Mouse (Mus musculus) A20 (cell line): ENCODE results near the gene Hsf5.

Source experiments
- DNase-seq: peaks from one replicate; pipeline ENCODE4 v3.0.0-alpha.2; 2011; ENCODE audit warnings: low read depth, low spot score

Gene Hsf5

DNA sequence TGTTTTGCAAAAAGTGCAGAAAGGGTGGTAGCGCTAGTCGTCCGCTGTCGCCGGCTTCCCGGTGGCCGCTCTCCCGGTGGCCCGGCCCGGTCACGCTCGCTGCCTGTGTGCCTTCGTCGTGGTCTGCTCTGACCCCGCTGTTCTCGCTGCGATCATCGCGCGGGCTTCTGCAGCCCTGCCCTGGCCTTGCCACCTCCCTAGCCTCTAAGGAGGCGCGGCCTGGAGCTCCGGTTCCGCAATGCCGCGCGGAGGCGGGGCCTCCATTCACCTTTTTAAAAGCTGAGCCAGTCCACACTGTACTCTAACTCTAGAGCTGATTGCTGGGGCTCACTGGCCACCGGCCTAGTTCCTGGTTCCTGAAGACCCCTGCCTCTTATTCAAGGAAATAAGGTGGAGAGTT, 22.2 kb downstream of the Hsf5 start:
- DNase-seq = no peak

DNA sequence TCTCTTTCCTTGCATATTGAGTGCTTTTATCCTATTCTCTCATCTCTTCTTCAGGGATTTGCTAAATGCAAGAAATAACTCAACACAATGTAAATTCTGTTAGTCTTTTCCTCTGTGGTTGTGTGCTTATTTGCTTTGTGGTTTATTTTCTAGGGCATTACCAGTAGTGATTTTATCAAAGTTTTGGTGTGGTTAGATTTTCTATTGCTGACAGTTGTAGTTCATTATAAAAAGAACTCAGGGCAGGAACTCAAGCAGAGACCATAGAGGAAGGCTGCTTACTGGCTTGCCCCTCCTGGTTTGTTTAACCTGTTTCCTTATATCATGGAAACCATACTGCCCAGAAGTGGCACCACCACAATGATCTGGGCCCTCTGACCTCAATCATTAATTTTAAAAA, 25.9 kb downstream of the Hsf5 start:
- DNase-seq = no peak

DNA sequence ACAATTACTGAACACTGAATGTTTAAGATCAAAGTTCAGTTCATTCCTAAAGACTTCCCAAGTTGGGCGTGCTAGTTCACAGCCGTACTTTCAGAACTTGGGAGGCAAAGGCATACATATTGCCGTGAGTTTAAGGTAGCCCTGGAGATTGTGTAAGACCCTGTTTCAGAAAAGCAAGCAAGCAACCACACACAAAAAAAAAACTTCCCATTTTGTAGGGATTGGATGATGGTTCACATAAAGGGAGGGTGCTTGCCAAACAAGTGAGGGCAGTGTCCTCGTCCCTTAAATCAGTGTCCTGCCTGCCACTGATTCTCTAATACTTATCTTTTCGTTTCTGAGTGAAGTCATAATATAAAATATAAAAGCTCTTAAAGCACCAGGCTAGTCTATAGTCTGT, 37.7 kb downstream of the Hsf5 start:
- no peak for DNase-seq

DNA sequence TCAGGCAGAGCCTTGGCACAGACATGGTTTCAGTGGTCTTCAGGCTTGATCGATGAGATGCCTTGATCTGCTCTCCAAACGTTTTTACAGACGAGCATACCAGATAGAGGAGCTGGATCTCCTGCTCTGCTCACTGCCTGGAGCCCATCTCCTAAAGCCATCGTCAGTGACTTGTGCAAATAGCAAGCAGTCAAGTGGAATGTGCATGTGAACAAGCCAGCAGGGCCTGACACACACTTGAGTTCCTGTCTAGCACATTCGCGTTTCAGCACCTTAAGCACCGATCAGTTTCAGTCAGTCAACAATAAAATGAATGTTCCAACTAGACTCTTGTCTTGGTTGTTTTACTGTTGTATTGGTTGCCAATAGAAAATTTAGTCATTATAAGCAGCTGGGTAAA, 42.3 kb downstream of the Hsf5 start:
- no peak for DNase-seq

DNA sequence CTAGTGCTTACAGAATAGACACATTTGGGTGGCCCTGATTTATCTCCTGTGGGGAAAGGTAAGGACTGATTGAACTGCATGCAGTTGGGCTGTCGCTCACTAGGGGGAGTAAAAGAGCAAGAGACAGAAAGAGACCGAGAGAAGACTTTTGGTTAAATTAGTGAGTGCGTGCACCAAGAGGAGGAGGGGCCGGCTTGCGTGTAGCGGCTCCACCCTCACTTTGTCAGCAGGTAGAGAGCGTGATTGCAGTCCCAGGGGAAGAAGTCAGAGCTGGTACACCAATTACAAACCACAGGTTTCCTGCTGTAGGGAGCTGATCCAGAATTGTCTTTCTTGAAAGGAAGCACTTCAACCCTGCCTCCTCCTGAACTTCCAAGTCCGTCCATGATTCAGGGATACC, 45.4 kb downstream of the Hsf5 start, which contains the start of gene Rnf43:
Rnf43 (plus strand) TSS at position 316 of the 400 bp plus-strand sequence.
- peak; percentile 96 for DNase-seq

DNA sequence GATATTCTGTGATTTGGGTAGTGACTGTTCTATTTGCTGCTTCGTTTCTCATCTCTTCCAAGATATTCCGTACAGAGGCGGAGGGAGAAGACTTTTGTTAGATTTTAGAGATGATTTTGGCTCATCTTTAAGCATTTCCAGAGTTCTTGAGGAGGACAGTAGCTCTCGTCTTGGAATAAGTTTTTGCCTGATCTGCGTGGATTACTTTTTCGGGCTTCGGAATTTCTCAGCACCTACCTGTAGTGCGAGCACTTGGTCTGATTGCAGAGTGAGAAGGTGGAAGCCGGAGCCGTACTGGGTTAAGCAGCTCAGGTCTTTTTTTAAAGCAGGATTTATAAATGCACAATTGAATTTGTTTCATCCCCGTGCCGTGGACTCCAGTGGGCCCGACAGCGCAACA, 45.9 kb downstream of the Hsf5 start:
- no peak for DNase-seq

DNA sequence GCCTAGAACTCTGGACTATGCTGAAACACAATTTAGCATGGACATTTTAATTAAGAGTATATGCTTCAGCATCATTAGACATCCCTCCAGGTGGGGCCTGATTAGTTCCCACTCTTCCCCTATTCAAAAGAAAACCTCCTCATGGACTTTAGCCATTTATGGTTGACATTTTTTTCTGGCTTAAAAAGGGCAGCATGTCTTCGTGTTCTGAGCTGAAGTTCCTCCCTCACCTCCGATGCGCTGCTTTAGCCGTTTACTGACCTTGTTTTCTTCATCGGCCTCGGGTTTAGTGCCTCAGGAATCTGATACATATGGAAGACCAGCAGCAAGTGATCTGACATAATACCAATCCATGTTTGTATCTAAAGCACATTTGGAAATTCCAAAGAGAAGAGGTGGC, 47.0 kb downstream of the Hsf5 start:
- no peak for DNase-seq

DNA sequence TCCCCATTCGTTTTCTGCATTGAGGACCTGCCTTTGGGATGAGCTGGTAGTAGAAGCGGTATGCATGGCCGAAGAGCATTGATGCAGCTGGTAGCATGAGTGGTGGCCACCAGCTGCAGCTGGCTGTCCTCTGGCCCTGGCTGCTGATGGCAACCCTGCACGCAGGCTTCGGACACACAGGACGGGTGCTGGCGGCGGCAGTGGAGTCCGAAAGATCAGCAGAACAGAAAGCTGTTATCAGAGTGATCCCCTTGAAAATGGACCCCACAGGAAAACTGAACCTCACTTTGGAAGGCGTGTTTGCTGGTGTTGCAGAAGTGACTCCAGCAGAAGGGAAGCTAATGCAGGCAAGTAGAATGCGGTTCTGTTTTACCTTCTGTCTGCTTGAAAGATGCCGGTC, 47.6 kb downstream of the Hsf5 start:
- peak; percentile 87 for DNase-seq

DNA sequence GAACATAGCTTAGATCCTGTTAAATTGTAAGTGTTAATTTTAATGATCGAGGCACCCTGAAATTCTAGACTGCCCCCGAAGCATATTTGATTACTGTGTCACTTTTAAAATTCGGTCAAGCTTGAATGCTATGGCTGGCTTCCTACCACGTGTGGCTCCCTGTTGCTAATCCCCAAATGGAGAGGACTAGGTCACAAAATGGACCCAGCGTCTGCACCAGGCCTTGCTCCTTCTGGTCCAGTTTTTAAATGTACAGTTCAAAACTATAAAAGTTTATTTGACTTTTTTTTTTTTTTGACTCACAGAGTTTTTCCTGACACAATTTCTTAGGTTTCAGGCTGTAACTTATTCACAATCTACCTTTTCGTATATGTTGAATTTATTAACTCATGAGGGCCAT, 48.3 kb downstream of the Hsf5 start:
- peak; percentile 86 for DNase-seq

DNA sequence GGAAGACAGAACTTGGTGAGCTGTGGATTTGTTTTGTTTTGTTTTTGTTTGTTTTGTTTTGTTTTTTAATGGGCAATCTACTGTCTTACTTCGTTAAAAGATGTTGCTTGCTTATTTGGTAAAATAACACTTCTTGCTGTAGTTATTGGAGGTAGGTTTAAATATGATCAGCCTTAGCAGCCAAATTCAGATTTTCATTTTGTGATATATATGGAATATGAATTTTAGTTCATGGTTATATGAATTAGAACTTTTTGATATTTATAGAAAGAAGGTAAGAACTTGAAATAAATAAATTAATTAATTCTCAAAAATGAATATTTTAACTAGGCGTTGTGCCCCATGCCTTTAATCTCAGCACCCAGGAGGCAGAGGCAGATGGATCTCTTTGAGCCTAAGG, 48.7 kb downstream of the Hsf5 start:
- no peak for DNase-seq

DNA sequence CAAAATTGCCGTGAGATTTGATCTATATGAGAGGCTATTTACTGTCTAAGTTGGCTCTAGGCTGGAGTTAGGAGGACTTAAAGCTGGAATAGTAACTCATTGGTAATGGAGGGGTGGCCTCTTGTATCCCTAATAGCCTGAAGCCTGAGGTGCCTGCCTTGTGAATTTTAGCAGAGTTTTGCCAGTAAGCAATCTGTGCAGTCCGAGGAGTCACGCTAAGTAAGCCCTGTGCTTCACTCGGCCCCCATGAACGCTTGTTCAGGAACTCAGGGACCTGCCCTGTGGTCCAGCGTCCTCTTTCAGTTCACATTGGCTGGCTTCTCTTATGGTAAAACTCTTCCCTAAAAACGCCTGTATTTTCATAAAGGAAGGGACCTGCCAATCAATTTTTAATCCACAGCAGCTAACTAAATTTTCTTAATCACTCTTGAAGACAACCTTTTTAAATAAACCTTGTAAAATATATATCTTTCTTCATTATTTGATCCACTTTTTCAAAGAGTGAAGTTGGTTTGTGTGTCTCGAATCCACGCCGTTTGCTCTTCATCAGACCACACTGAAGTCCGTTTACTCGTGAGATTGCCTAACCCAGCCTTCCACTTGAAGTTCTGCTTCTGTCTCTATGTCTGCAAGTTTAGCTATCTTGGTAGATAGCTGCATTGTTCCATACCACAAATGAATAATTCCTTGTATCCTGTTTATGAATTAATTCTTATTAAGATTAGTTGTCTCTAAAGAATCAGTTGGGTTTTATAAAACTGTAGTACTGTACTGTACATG, 49.5 kb downstream of the Hsf5 start:
- DNase-seq = peak; percentile 77

DNA sequence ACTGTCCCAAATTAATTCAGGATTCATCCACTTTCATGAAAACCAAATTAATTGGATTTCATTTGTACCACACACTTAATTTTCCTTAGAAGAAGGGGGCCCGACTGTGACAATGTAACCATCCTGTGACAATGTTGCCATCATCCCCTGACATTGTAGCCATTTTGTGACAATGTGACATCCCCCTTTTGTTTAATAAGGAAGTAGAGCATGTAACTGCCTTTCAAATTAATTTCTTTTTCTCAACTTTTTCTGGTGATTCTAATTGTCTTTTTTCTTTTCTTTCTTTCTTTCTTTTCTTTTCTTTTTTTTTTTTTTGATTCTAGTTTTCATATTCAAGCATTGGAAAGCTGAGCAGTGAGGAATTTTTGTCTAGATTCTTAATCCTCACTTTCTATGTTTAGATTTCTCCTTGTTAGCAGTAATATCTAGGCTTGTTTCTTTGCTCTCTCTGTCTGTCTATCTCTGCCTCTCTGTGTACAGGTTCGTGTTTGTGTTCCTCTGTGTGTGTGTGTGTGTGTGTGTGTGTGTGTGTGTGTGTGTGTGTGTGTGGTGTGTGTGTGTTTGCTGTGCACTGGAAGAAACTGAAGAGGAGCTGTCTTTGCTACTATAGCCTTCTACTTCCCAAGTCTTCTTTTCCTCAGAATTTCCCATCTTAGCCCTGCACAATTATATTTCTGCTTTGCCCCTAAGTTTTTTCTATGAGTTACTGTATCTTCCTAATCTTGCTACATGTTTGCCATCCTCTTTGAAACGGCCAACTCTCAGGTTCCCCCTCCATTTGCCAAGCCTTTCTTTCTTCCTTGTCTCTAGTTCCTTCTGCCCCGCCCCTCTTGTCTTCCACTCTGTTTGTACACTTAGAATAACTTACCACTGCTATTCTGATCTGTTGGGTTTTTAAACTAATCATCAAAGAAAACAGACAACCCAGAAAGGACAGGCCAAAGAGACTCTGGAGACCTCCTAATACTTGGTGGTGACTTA, 50.4 kb downstream of the Hsf5 start:
- peak; percentile 64 for DNase-seq

DNA sequence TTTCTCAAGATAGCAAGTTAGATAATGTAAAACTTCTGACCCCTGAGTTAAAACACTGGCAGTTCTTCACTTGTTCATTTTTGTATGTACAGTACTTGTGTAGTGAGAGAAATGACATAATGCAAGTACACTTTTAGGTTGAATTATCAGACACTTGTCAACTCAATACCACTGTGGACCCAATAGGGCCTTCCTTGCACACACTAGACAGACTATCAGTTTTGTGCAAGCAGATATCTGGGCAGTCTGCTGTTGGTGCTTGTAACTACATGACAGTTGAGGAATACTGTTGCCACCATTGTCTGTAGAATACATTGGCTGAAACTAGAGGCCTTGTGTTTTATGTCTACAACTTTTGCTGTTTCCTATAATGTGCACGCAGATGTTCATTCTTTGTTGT, 56.3 kb downstream of the Hsf5 start:
- no peak for DNase-seq

DNA sequence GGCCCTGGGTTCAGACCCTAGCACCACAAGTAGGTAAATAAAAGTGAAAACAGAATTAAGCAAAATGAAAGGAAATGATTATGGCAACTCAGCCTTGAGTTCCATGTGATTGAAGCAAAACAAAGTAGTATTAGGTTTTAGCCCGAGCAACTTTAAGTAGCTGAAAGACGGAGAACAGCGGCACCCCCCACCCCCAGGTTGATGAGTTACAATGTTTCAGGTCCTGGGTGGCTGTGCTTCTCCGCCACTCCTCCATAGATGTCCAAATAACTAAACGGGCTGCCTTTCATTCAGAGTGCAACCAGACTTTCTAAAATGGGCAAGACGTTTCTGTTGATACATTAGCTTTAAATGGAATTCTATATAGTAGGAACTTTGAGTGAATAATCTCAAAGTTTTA, 58.6 kb downstream of the Hsf5 start:
- no peak for DNase-seq

DNA sequence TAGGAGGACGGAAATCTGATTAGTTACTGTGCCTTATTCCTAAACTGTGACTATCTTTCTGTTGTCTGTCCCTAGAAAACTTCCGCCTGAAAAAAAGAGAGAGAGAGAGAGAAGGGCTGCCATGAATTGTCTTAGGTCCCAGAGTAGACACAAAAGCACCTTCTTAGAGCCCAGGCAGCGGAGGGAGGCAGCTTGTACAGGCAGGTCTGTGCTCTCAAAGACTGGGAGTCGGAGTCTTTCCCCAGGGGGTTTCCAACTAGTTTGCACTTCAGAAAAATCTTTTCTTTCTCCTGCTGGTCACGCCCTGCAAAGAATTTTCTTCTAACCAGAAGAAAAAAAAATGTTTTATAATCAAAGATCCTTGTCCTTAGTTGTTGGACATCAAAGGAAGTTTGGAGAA, 60.8 kb downstream of the Hsf5 start:
- DNase-seq = no peak

DNA sequence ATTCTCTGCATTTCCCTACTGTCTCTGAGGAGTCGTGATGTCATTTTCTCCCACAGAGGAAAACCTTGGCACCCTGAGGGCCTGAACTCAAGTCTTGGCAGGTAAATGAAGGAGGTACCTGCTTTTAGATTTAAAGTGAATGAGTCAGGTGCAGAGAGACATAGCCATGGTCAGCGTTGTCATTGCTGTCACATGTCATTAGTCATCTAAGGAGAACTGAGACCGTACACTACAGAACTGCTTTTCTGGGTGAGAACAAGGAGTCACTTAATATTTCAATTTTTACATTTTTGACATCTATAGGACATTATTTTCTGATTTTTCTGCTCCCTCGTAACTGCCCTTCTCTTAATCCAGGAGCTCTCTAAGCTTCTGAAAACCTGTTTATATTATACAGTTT, 61.6 kb downstream of the Hsf5 start:
- no peak for DNase-seq

DNA sequence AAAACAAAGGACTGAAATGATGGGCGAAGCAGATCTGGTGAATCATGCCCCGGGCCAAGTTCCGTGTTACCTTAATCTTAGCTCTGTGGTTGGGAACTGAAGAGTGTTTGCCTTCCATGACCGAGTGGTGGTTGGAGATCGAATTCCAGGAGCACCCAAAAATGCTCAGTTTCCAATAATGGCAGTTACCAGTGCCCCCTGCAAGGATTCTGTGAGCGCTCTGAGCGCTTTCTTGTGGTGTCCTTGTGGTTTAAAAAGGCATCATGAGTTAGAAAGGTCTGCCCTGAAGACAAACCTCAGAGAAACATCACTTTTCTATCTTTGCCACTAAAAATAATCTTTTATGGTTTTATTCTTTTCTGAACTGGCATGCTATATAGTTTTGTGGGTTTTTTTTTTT, 62.0 kb downstream of the Hsf5 start:
- no peak for DNase-seq

DNA sequence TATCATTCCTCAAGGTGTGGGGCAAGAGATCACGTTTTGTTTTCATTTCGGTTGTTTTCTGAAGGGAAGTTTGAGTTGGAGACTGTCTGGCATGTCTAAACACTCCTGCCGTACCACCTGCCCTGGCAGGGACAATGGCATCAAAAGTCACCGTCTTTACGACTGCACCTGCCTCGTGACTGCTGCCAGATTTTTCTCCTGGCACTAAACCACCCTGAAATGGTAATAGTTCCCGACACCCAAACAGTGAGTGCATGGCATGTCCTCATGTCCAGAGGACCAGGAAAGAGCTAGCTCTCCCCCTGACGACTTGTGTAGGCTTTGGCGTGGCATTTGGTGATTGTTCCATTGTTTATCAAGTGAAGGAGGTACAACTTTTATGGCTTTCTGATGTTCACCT, 63.8 kb downstream of the Hsf5 start:
- DNase-seq = no peak

DNA sequence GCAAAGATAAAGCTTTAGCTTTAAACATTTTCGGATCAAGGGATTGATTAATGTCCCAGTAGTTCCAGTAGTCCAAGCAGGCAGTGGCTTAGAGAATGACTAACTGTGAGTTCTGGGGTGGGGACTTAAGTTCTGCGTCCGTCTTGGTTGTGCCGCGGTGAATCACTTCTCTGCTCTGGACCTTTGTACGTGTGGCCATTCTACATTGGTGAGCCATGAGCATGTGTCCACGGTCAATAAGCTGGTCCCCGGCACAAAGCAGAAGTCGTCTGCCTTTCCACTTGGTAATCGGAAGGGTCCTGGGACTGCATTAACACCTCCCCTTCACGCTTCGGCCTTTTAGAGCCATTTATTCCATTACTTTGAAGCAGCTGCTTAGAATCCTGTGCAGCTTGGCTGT, 65.1 kb downstream of the Hsf5 start:
- DNase-seq = no peak

DNA sequence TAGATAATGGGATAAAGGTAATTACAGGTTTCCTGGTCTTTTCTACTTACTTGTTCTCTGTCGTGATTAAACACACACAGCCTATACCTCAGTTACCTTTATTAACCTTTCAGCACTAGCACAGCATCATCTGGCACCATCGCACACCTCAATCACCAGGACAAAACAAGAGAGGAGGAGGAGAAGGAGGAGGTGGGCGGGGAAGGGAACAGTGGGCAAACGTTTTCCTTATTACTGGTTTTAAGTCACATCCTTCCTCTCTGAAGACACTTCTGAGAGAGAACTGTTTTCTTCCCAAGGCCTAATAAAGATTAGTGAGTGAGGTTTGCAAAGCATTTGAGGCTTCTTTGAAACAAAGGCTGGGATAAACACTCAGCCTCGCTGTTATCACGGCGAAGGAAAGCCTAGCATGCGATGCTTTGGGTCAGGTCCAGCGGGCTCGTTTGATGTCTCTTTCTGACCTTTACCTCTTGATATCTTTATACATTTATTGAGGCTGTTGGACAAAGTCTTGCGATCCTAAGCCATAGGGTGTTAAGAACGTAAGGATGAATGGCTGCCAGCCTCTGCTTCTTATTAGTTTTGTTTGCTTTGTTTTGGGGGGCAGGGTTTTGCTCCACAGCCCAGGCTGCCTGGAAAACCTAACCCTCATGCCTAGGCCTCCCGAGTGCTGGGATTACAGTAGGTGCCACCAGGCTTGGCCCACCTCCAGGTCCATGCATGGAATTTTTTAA, 66.0 kb downstream of the Hsf5 start:
- DNase-seq = no peak

DNA sequence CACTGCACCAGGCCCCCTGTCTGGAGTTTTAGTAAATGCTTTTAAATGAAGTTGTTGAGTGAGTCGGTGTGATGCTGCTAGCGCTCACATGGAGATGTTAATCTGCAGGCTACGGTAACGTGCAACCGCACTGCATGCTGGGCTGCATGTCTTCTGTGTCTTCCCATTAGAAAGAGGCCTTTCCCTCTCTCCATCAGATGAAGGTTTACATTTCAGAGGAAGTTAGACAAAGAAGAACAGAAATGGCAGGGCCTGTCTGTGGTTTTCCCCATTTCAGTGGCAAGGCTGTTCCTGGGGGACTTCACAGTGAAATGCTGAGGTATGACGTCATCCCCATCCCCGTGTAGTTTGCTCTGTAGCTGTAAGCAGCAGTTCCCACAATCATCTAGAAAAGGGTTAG, 69.4 kb downstream of the Hsf5 start:
- DNase-seq = peak; percentile 46
